Mouse (Mus musculus) olfactory bulb, adult 2 months (tissue): ENCODE measurements around the gene Ttc39a.

Experiments used
- CTCF ChIP-seq: fragments of 200-500 bp; IDR thresholded peaks from 2 replicates; pipeline ENCODE4 v1.5.1; 2012; ENCODE audit warnings: low read depth, mild to moderate bottlenecking, low read length, moderate library complexity; ENCODE audit not compliant: insufficient read depth
- POLR2A ChIP-seq: fragments of 200-500 bp; IDR thresholded peaks from 2 replicates; pipeline ENCODE4 v1.6.1; 2012; ENCODE audit warnings: mild to moderate bottlenecking, low read depth, low read length, moderate library complexity; ENCODE audit not compliant: insufficient read depth

- TF ChIP-seq CTCF, result no peak
- TF ChIP-seq POLR2A, result no peak
Measured at GRCm38 (mm10) chr4:109378107-109378506, 28.3 kb upstream of the Ttc39a start.
